Mouse (Mus musculus) lung, postnatal 0 days (tissue): Measurements from ENCODE around the gene Sun3. TPM values are rescaled to one million over a fixed set of nuclear protein-coding genes. Genes with fewer than 3 reads are reported as not detected.
A peak's percentile ranks its signal among the peaks of the same experiment; 100 is the strongest.

Experiments used
- ATAC-seq: fragments of 200-750 bp; cut with Nextera tagmentation; 2 replicates; pipeline ENCODE4 v1.8.0; 2017; ENCODE audit warnings: moderate library complexity
- DNase-seq: peaks from one replicate; pipeline ENCODE4 v3.0.0-alpha.2; 2016; ENCODE audit warnings: low spot score
- H3K27ac ChIP-seq: fragments of 300-500 bp; sonication (generic); 2 replicates; pipeline ENCODE4 v1.5.1; 2014; ENCODE audit warnings: antibody characterized with exemption, mild to moderate bottlenecking, low read length, mixed read lengths
- H3K27me3 ChIP-seq: fragments of 300-500 bp; sonication (generic); replicated peaks from 2 replicates; pipeline ENCODE4 v1.6.1; 2014; ENCODE audit warnings: low read length, mixed read lengths; ENCODE audit not compliant: insufficient read depth
- H3K36me3 ChIP-seq: fragments of 300-500 bp; sonication (generic); 2 replicates; pipeline ENCODE4 v1.6.1; 2014; ENCODE audit warnings: low read length, mixed read lengths; ENCODE audit not compliant: insufficient read depth
- H3K4me1 ChIP-seq: fragments of 300-500 bp; sonication (generic); 2 replicates; pipeline ENCODE4 v1.6.1; 2014; ENCODE audit warnings: antibody characterized with exemption, low read depth, low read length, mixed read lengths; ENCODE audit not compliant: insufficient read depth
- H3K4me2 ChIP-seq: fragments of 300-500 bp; sonication (generic); replicated peaks from 2 replicates; pipeline ENCODE4 v1.6.1; 2014; ENCODE audit warnings: low read depth, mild to moderate bottlenecking, low read length, moderate library complexity, mixed read lengths
- H3K4me3 ChIP-seq: fragments of 300-500 bp; sonication (generic); 2 replicates; pipeline ENCODE4 v1.5.1; 2014; ENCODE audit warnings: low read depth, low read length
- H3K9ac ChIP-seq: fragments of 300-500 bp; sonication (generic); replicated peaks from 2 replicates; pipeline ENCODE4 v1.6.1; 2014; ENCODE audit warnings: low read depth, mild to moderate bottlenecking
- H3K9me3 ChIP-seq: fragments of 300-500 bp; sonication (generic); 2 replicates; pipeline ENCODE4 v1.6.1; 2016; ENCODE audit warnings: low read length, mixed read lengths
- CTCF ChIP-seq: IDR thresholded peaks from 2 replicates; pipeline ENCODE4 v1.5.1; 2016; ENCODE audit warnings: antibody characterized with exemption, mild to moderate bottlenecking
- EP300 ChIP-seq: IDR thresholded peaks from 2 replicates; pipeline ENCODE4 v1.6.1; 2016; ENCODE audit warnings: antibody characterized with exemption, mild to moderate bottlenecking, control low read depth
- WGBS: fragments of 180-500 bp; shearing (Covaris S2); extraction: QIAGEN DNeasy Blood & Tissue Kit; methylation state at CpG from one replicate; pipeline ENCODE4 v1.1.7; 2014; 5-methylcytosine and 5-hydroxymethylcytosine counted together
- polyA plus RNA-seq: library from polyadenylated mRNA; unstranded; fragments of >200 nt; fragmentation: Nextera tagmentation; extraction: Ambion mirVana; gene quantifications from 2 replicates; pipeline ENCODE4 v1.2.1, GENCODE M21; 2015

The Sun3 gene
- polyA plus RNA-seq, 1 experiment from 2014 or later: 0.10 TPM

DNA sequence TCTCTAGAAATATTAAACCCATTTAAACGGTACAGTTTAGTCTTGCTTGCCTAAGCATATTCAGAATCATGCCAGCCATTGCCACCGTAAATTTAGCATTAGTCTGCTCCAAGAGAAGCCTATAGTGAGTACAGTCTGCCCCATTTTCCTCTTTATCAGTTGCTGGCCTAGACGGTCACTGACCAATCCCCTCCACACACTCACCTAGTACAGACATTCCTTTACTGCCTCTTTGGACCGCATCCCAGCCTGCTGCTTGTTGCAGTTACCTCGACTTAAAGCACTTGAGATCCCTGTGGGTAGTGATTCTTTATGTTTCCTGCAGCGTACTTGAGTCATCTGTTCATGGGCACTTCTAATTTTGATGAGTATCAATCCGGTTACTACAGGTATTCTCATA, 24.0 kb downstream of the Sun3 start:
- H3K4me3 ChIP-seq: no peak overlapping the region
- H3K4me1 ChIP-seq: no peaks in the 10 kb centered on the region
- 58% methylated on average over 7 of the region's 7 CpGs for WGBS
- no peak overlapping the region for H3K27ac ChIP-seq
- H3K9me3 ChIP-seq: no peaks in the 10 kb centered on the region
- no peak for ATAC-seq
- no peak for DNase-seq
- no peak overlapping the region for H3K9ac ChIP-seq
- TF ChIP-seq EP300 (no peak), CTCF (no peak)
- H3K36me3 ChIP-seq: no peaks in the 10 kb centered on the region
- no peaks in the 10 kb centered on the region for H3K27me3 ChIP-seq
- no peak overlapping the region for H3K4me2 ChIP-seq

DNA sequence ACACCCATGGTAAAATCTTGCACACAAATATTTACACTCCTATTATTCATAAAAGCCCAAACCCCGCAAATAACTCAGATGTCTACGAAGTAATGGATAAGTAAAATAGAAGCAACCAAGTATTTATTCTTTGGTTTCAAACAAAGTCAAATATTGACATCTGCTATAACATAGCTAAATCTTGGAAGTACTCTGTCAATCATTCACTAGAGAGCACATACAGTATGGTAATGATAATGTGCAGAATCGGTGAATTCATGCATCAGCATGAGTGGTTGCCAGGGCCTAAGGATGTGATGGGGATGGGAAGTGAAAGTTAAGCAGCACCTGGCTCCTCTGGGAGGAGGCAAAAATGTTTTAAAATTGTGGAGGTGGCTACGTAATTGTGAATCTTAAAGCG, 28.6 kb downstream of the Sun3 start:
- H3K36me3 ChIP-seq: no peaks in the 10 kb centered on the region
- H3K27ac ChIP-seq: no peak overlapping the region
- no peak overlapping the region for H3K4me2 ChIP-seq
- ATAC-seq (no peak), DNase-seq (no peak)
- H3K9ac ChIP-seq: no peak overlapping the region
- WGBS: 60% methylated on average over 5 of the region's 5 CpGs
- no peaks in the 10 kb centered on the region for H3K4me1 ChIP-seq
- no peaks in the 10 kb centered on the region for H3K27me3 ChIP-seq
- no peaks in the 10 kb centered on the region for H3K9me3 ChIP-seq
- H3K4me3 ChIP-seq: no peak overlapping the region
- no peak for TF ChIP-seq CTCF
- TF ChIP-seq EP300: no peak

DNA sequence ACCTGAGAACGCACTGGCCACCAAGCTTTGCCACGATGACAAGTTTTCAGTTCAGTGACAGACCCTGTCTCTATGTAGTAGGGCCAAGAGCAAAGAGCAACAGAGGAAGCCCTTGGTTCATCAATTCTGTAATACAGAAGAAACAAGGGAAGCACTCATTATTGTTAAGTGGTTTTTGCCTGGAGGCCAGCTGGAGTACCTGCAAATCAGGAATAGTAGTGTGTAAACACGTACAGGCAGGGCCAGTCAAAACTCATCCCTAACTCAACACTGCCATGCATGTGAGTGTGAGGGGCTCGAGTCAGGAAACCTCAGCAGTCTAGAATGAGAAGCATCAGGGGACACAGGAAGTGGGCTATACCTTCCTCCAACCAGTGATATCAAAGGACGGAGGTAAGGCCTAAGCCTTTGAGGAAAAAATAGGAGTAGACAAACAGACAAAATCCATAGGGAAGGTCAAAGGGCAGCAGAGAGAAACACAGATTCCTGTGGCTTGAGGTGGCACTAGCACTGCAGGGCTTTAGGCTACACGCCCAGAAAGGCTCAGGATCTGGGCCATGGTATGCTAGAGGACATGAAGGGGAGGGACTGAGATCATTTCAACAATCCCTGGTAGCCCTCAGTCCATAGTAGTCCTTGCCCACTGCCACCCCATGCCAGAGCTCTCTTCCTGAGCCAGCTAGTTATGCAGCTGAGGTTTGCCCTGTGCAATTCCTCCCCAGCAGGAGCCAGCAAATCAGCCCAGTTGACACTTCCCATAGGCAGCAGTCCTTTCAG, 30.1 kb downstream of the Sun3 start:
- TF ChIP-seq CTCF (no peak), EP300 (no peak)
- H3K9ac ChIP-seq: no peak overlapping the region
- ATAC-seq (no peak), DNase-seq (no peak)
- H3K4me3 ChIP-seq: no peak overlapping the region
- no peak overlapping the region for H3K4me2 ChIP-seq
- no peaks in the 10 kb centered on the region for H3K27me3 ChIP-seq
- no peaks in the 10 kb centered on the region for H3K9me3 ChIP-seq
- no peaks in the 10 kb centered on the region for H3K4me1 ChIP-seq
- no peak overlapping the region for H3K27ac ChIP-seq
- 65% methylated on average over 6 of the region's 6 CpGs for WGBS
- no peaks in the 10 kb centered on the region for H3K36me3 ChIP-seq

DNA sequence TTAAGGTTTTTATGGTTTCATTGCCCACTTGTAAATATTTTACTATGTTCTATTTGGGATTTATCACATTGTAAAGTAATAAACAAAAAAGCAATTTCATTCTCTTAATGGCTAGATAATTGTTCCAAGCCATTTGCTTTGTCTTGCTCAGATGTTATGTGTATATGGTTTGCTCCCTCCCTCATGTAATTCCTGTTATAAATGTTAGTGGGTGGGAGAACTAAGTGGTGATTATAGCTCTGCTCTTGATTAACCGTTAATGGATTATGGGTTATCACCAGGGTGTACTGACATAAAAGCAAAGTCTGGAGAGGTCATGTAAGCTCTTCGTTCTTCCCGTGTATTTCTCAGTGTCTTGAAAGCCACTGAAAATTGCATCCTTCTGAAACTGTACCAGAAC, 34.1 kb downstream of the Sun3 start:
- Histone ChIP-seq H3K27ac (no peak overlapping the region), H3K4me2 (no peak overlapping the region), H3K4me3 (no peak overlapping the region), H3K9me3 (no peaks in the 10 kb centered on the region), H3K9ac (no peak overlapping the region), H3K27me3 (no peaks in the 10 kb centered on the region), H3K4me1 (no peaks in the 10 kb centered on the region), H3K36me3 (no peaks in the 10 kb centered on the region)
- DNase-seq (no peak), ATAC-seq (no peak)
- TF ChIP-seq EP300 (no peak), CTCF (no peak)
- WGBS: 73% methylated on average over 3 of the region's 3 CpGs

DNA sequence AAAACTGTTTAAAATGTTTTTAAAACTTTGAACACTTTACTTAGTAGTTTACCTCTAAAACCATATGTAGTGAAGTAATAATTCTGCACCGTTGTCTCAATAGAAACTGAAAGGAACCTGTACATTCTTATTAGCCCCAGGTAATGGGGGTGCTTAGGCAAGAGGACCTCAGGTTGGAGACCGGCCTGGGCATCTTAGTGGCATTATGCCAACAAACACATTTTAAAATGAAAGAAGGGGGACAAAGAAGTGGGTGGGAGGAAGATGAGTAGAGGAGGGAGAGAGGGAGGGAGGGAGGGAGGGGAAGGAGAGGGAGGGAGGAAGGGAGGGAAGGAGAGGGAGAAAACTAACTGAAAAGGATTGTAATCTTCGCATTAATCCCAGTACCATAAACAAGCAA, 37.4 kb downstream of the Sun3 start:
- peak overlapping the region; percentile 58 for H3K4me2 ChIP-seq
- 4% methylated on average over 3 of the region's 3 CpGs for WGBS
- H3K36me3 ChIP-seq: peaks cover 1% of the 10 kb centered on the region; the same call in 1 of the 2 replicates
- H3K9ac ChIP-seq: peak overlapping the region; percentile 68; the same call in 1 of the 2 replicates
- H3K4me1 ChIP-seq: no peaks in the 10 kb centered on the region
- H3K4me3 ChIP-seq: peak overlapping the region; percentile 63
- H3K9me3 ChIP-seq: no peaks in the 10 kb centered on the region
- peak overlapping the region; percentile 72; the same call in 1 of the 2 replicates for H3K27ac ChIP-seq
- DNase-seq (no peak), ATAC-seq (peak; percentile 36; the same call in 1 of the 2 replicates)
- H3K27me3 ChIP-seq: no peaks in the 10 kb centered on the region
- TF ChIP-seq EP300 (no peak), CTCF (no peak)

DNA sequence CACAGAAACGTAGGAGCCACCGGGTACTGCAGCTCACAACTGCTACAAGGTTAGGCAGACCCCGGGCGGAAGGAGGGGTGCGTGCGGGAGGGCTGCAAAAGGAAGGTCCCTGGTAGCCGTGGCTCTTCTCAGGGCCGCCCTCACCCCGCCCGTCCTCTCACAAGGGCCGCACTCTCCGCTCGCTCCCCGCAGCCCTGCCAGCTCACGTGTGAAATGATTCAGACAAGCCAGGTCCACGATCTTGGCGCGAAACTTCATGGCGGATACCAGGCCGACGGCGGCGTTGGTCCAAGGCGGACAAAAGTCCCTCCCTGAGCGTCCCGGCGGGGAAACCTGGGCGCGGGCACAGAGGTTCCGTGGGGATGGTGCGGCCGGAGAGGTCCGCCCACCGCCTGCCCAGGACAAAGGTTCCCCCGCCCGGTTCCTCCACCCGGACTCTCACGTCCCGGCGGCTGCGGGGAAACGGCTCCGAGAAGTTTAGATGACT, 37.9 kb downstream of the Sun3 start, which contains the start of gene Hus1:
Gene Hus1 (minus strand): TSS at position 339 of the 487 bp plus-strand sequence.
- Histone ChIP-seq H3K4me1 (no peaks in the 10 kb centered on the region), H3K27me3 (no peaks in the 10 kb centered on the region), H3K36me3 (peaks cover 4% of the 10 kb centered on the region; the same call in 1 of the 2 replicates), H3K4me2 (peak within 1 kb of the TSS; percentile 58), H3K27ac (peak within 1 kb of the TSS; percentile 72), H3K9me3 (no peaks in the 10 kb centered on the region), H3K4me3 (peak within 1 kb of the TSS; percentile 63), H3K9ac (peak within 1 kb of the TSS; percentile 68)
- ATAC-seq (peak; percentile 98), DNase-seq (peak; percentile 91)
- under 1% methylated on average over 43 of the region's 43 CpGs for WGBS
- TF ChIP-seq EP300: peak; percentile 26; the same call in 1 of the 2 replicates
- no peak for TF ChIP-seq CTCF
